Mouse (Mus musculus) neural tube, embryonic 11.5 days (tissue): ENCODE measurements around the gene Slc39a11. TPM values are rescaled to one million over a fixed set of nuclear protein-coding genes. Genes with fewer than 3 reads are reported as not detected.

Source experiments
- ATAC-seq: fragments of 200-750 bp; cut with Nextera tagmentation; 2 replicates; pipeline ENCODE4 v1.8.0; 2017; ENCODE audit warnings: moderate number of reproducible peaks, mild to moderate bottlenecking, moderate TSS enrichment, moderate library complexity; ENCODE audit not compliant: insufficient read depth, low FRiP score, low TSS enrichment
- DNase-seq: peaks from one replicate; pipeline ENCODE4 v3.0.0-alpha.2; 2015; ENCODE audit warnings: low spot score
- H3K27ac ChIP-seq: fragments of 300-500 bp; sonication (generic); 2 replicates; pipeline ENCODE4 v1.5.1; 2014; ENCODE audit warnings: low read depth, mild to moderate bottlenecking, low read length
- H3K27me3 ChIP-seq: fragments of 300-500 bp; sonication (generic); 2 replicates; pipeline ENCODE4 v1.6.1; 2014; ENCODE audit warnings: mild to moderate bottlenecking, low read length, mixed read lengths; ENCODE audit not compliant: control insufficient read depth, insufficient read depth
- H3K36me3 ChIP-seq: fragments of 300-500 bp; sonication (generic); 2 replicates; pipeline ENCODE4 v1.6.1; 2014; ENCODE audit warnings: mild to moderate bottlenecking, low read length, moderate library complexity, mixed read lengths; ENCODE audit not compliant: control insufficient read depth, insufficient read depth
- H3K4me1 ChIP-seq: fragments of 300-500 bp; sonication (generic); 2 replicates; pipeline ENCODE4 v1.6.1; 2014; ENCODE audit warnings: low read length, mixed read lengths; ENCODE audit not compliant: control insufficient read depth, insufficient read depth
- H3K4me2 ChIP-seq: fragments of 300-500 bp; sonication (generic); 2 replicates; pipeline ENCODE4 v1.6.1; 2014; ENCODE audit warnings: low read depth, mild to moderate bottlenecking, moderate library complexity
- H3K4me3 ChIP-seq: fragments of 300-500 bp; sonication (generic); 2 replicates; pipeline ENCODE4 v1.5.1; 2014; ENCODE audit warnings: low read depth, low read length
- H3K9ac ChIP-seq: fragments of 300-500 bp; sonication (generic); 2 replicates; pipeline ENCODE4 v1.6.1; 2014; ENCODE audit warnings: mild to moderate bottlenecking, low read length
- H3K9me3 ChIP-seq: fragments of 300-500 bp; sonication (generic); 2 replicates; pipeline ENCODE4 v1.6.1; 2016; ENCODE audit warnings: low read length; ENCODE audit not compliant: control insufficient read depth
- WGBS: fragments of 180-500 bp; shearing (Covaris S2); extraction: QIAGEN DNeasy Blood & Tissue Kit; methylation state at CpG from one replicate; pipeline ENCODE4 v1.1.7; 2014; 5-methylcytosine and 5-hydroxymethylcytosine counted together
- polyA plus RNA-seq: library from polyadenylated mRNA; unstranded; fragments of >200 nt; fragmentation: Nextera tagmentation; extraction: Ambion mirVana; gene quantifications from 2 replicates; pipeline ENCODE4 v1.2.1, GENCODE M21; 2014

Slc39a11 gene
- polyA plus RNA-seq, 1 experiment from 2014 or later = 20.1 TPM

GRCm38 (mm10) chr11:113676847-113677246, 27.0 kb upstream of the Slc39a11 start:
- Histone ChIP-seq H3K27ac (no peak overlapping the region), H3K4me1 (peaks cover 2% of the 10 kb centered on the region; the same call in 1 of the 2 replicates), H3K4me3 (no peak overlapping the region), H3K36me3 (peaks cover 8% of the 10 kb centered on the region; the same call in 1 of the 2 replicates), H3K4me2 (no peak overlapping the region), H3K9me3 (no peaks in the 10 kb centered on the region), H3K9ac (no peak overlapping the region), H3K27me3 (no peaks in the 10 kb centered on the region)
- 93% methylated on average over 2 of the region's 2 CpGs for WGBS
- DNase-seq (no peak), ATAC-seq (no peak)

DNA sequence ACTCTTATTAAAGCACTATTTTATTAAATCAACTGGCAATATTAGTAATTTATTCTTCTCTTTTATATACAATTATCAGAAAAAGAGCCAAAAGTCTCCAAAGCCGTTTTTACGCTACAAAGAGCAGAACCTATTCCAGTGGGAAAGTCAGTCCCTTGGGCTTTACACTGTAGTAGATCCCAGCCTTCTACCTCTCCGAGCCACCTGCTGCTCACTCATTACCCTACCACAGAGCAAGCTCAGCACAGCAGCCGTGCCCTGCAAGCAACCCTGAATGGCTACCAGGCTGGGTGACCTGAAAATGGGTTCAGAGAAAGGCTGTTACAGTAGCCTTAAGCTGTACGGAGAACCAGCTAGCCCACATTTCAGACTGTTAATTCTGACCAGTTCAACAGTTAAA, 24.7 kb upstream of the Slc39a11 start:
- no peak overlapping the region for H3K4me3 ChIP-seq
- H3K36me3 ChIP-seq = peaks cover 8% of the 10 kb centered on the region; the same call in 1 of the 2 replicates
- DNase-seq (no peak), ATAC-seq (no peak)
- WGBS = 92% methylated on average over 5 of the region's 5 CpGs
- no peaks in the 10 kb centered on the region for H3K27me3 ChIP-seq
- no peaks in the 10 kb centered on the region for H3K9me3 ChIP-seq
- no peaks in the 10 kb centered on the region for H3K4me1 ChIP-seq
- H3K27ac ChIP-seq = no peak overlapping the region
- H3K4me2 ChIP-seq = no peak overlapping the region
- H3K9ac ChIP-seq = no peak overlapping the region

DNA sequence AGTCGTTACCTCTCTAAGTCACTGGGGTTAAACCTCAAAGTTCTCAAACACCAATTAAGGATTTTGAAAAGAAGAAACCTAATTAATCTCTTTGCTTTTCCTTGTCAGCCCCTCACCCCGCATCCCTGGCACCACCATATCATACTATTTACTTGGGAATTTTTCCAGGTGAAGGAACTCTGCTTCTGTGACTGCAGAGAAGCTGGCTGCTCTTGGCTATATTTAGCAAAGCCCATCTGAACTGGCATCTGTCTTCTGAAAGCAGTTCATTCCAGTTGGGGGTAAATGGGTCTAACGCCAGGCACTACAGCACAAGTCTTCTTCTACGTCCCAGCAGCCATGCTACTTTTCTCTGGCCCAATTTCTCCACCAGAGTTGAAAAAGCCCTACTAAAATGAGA, 23.7 kb upstream of the Slc39a11 start:
- no peak overlapping the region for H3K4me2 ChIP-seq
- no peaks in the 10 kb centered on the region for H3K27me3 ChIP-seq
- H3K9me3 ChIP-seq = no peaks in the 10 kb centered on the region
- DNase-seq (no peak), ATAC-seq (no peak)
- no peak overlapping the region for H3K9ac ChIP-seq
- H3K36me3 ChIP-seq = peaks cover 8% of the 10 kb centered on the region; the same call in 1 of the 2 replicates
- no peak overlapping the region for H3K27ac ChIP-seq
- no peak overlapping the region for H3K4me3 ChIP-seq
- 95% methylated on average over 4 of the region's 4 CpGs for WGBS
- no peaks in the 10 kb centered on the region for H3K4me1 ChIP-seq

- DNase-seq = no peak
- WGBS = 72% methylated on average over 4 of the region's 4 CpGs
- no peak overlapping the region for H3K4me3 ChIP-seq
- H3K9ac ChIP-seq = no peak overlapping the region
- H3K9me3 ChIP-seq = no peaks in the 10 kb centered on the region
- no peaks in the 10 kb centered on the region for H3K27me3 ChIP-seq
- H3K4me1 ChIP-seq = no peaks in the 10 kb centered on the region
- ATAC-seq = no peak
- no peak overlapping the region for H3K4me2 ChIP-seq
- peaks cover 3% of the 10 kb centered on the region for H3K36me3 ChIP-seq
- no peak overlapping the region for H3K27ac ChIP-seq
These were observed 19.8 kb upstream of the Slc39a11 start for GRCm38 (mm10) chr11:113669711-113670110.

GRCm38 (mm10) chr11:113668857-113669256, 19.0 kb upstream of the Slc39a11 start:
- Histone ChIP-seq H3K36me3 (peaks cover 3% of the 10 kb centered on the region), H3K27me3 (no peaks in the 10 kb centered on the region), H3K4me2 (no peak overlapping the region), H3K4me3 (no peak overlapping the region), H3K9me3 (no peaks in the 10 kb centered on the region), H3K27ac (no peak overlapping the region), H3K4me1 (no peaks in the 10 kb centered on the region), H3K9ac (no peak overlapping the region)
- ATAC-seq (no peak), DNase-seq (no peak)
- WGBS = 92% methylated on average over 5 of the region's 5 CpGs

DNA sequence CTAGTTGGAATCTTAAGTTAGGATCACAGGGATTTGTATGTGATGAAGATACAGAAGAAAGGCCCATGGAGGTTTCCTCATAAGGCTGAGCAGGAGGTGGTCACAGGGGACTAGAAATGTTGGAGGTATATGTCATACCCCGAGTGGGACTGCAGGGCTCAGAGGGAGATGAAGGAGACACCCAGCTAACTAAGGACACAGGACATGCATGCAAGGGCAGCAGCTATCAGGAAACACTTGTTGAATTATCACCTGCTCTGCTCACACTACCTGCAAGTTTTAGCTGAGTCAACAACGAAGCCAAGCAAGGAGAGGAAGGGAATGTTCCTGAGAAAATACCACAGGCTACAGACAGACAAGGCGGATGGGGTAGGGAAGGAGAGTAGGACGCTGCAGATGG, 17.8 kb upstream of the Slc39a11 start:
- 83% methylated on average over 4 of the region's 4 CpGs for WGBS
- DNase-seq = no peak
- H3K9ac ChIP-seq = no peak overlapping the region

DNA sequence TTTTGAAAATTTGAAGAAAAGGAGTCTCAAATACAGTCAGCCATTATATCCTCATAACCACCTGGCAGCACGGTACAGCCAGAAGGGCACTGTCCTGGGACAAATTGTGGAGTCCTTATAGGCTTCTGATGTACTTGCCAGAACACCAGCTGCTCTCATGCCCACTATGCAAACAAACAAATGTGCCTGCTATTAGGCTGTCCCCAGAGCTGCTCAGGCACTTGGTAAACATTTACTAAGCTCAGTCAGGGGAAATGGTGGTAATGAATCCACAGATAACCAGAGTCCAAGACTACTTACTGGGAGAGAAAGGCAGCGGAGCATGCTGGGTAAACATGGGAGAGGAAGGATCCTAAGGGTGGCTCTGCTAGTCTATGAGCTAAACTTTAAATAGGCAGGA, 17.2 kb upstream of the Slc39a11 start:
- Histone ChIP-seq H3K4me1 (no peaks in the 10 kb centered on the region), H3K27me3 (no peaks in the 10 kb centered on the region), H3K27ac (no peak overlapping the region), H3K4me3 (no peak overlapping the region), H3K9me3 (no peaks in the 10 kb centered on the region), H3K4me2 (no peak overlapping the region), H3K36me3 (peaks cover 2% of the 10 kb centered on the region), H3K9ac (no peak overlapping the region)
- ATAC-seq (no peak), DNase-seq (no peak)
- 77% methylated on average over 2 of the region's 2 CpGs for WGBS

More for the DNA sequence above, 17.8 kb upstream of the Slc39a11 start:
- H3K4me3 ChIP-seq = no peak overlapping the region
- ATAC-seq = no peak
- no peaks in the 10 kb centered on the region for H3K4me1 ChIP-seq
- no peaks in the 10 kb centered on the region; the same call in none of the 2 replicates for H3K36me3 ChIP-seq
- H3K27ac ChIP-seq = no peak overlapping the region
- H3K9me3 ChIP-seq = no peaks in the 10 kb centered on the region
- H3K27me3 ChIP-seq = no peaks in the 10 kb centered on the region
- no peak overlapping the region for H3K4me2 ChIP-seq

DNA sequence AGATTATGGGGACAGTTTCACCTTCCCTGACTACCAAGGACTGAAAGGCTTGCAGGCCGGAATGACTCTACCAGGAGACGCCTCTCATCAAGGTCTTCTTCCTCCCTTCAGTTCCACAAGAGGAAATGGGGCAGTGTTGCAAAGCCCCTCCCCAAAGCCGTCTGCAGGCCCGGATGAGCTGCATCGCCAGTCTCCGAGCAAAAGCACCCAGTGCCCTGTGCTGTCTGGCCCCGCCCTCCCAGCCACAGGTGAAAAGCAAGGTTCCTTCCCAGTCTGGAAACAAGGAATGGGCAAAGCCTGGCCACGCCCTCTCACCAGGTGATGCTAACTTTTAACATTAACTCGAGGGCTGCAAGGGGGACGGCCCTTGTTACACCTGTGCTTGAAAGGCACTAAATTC, 16.8 kb upstream of the Slc39a11 start:
- Histone ChIP-seq H3K9me3 (no peaks in the 10 kb centered on the region), H3K36me3 (peaks cover 5% of the 10 kb centered on the region), H3K27ac (no peak overlapping the region), H3K4me1 (no peaks in the 10 kb centered on the region), H3K4me2 (no peak overlapping the region), H3K27me3 (no peaks in the 10 kb centered on the region), H3K4me3 (no peak overlapping the region), H3K9ac (no peak overlapping the region)
- no peak for DNase-seq
- 61% methylated on average over 10 of the region's 10 CpGs for WGBS
- no peak for ATAC-seq

- Histone ChIP-seq H3K4me2 (no peak overlapping the region), H3K27me3 (no peaks in the 10 kb centered on the region), H3K9ac (no peak overlapping the region), H3K27ac (no peak overlapping the region), H3K4me1 (no peaks in the 10 kb centered on the region), H3K4me3 (no peak overlapping the region), H3K36me3 (peaks cover 5% of the 10 kb centered on the region), H3K9me3 (no peaks in the 10 kb centered on the region)
- no peak for DNase-seq
- ATAC-seq = no peak
- WGBS = 87% methylated on average over 6 of the region's 6 CpGs
These were observed 16.3 kb upstream of the Slc39a11 start for GRCm38 (mm10) chr11:113666205-113666604.
